Mouse (Mus musculus) gonadal fat pad, adult 2 months (tissue): Measurements from ENCODE around the gene Ubtf. TPM values are rescaled to one million over a fixed set of nuclear protein-coding genes. Genes with fewer than 3 reads are reported as not detected.

Experiments
- DNase-seq: peaks from one replicate; pipeline ENCODE4 v3.0.0-alpha.2; 2012; ENCODE audit warnings: low read depth
- polyA plus RNA-seq: library from polyadenylated mRNA; depleted of rRNA; stranded (reverse); fragments of >200 nt; gene quantifications from 2 replicates; pipeline ENCODE4 v1.2.3, GENCODE M21; 2012

Gene Ubtf
- polyA plus RNA-seq, 1 experiment = 27.5 TPM

GRCm38 (mm10) chr11:102347683-102348082 lies 28.1 kb upstream of the Ubtf start:
- DNase-seq = no peak

- no peak for DNase-seq
Observed at GRCm38 (mm10) chr11:102346926-102347325, 27.4 kb upstream of the Ubtf start.

- DNase-seq = no peak
Observed at GRCm38 (mm10) chr11:102344458-102344857, 24.9 kb upstream of the Ubtf start.

GRCm38 (mm10) chr11:102342742-102343141 lies 23.2 kb upstream of the Ubtf start:
- DNase-seq = no peak

GRCm38 (mm10) chr11:102341101-102341500 lies 21.6 kb upstream of the Ubtf start:
- no peak for DNase-seq

GRCm38 (mm10) chr11:102339624-102340023 lies 20.1 kb upstream of the Ubtf start:
- no peak for DNase-seq

- DNase-seq = peak; percentile 66
Observed at GRCm38 (mm10) chr11:102339195-102339594, 19.7 kb upstream of the Ubtf start.

- DNase-seq = no peak
Observed at GRCm38 (mm10) chr11:102338561-102338960, 19.0 kb upstream of the Ubtf start.

GRCm38 (mm10) chr11:102337921-102338320 lies 18.4 kb upstream of the Ubtf start:
- DNase-seq = no peak

- no peak for DNase-seq
Observed at GRCm38 (mm10) chr11:102336191-102336590, 16.6 kb upstream of the Ubtf start.

GRCm38 (mm10) chr11:102334973-102335700 lies 15.6 kb upstream of the Ubtf start:
- DNase-seq = no peak

GRCm38 (mm10) chr11:102334010-102334409 lies 14.5 kb upstream of the Ubtf start:
- DNase-seq = no peak

GRCm38 (mm10) chr11:102333061-102333460 lies 13.5 kb upstream of the Ubtf start:
- DNase-seq = no peak

GRCm38 (mm10) chr11:102331806-102332205 lies 12.3 kb upstream of the Ubtf start:
- no peak for DNase-seq

GRCm38 (mm10) chr11:102330039-102330438 lies 10.5 kb upstream of the Ubtf start:
- DNase-seq = no peak

- DNase-seq = no peak
Observed at GRCm38 (mm10) chr11:102329518-102329917, 10.0 kb upstream of the Ubtf start.

- DNase-seq = no peak
Observed at GRCm38 (mm10) chr11:102327839-102328238, 8.3 kb upstream of the Ubtf start.

- no peak for DNase-seq
Observed at GRCm38 (mm10) chr11:102327250-102327649, 7.7 kb upstream of the Ubtf start.

GRCm38 (mm10) chr11:102323516-102323915 lies 4.0 kb upstream of the Ubtf start:
- DNase-seq = no peak

- DNase-seq = no peak
Observed at GRCm38 (mm10) chr11:102321931-102322330, 2.4 kb upstream of the Ubtf start.

GRCm38 (mm10) chr11:102320686-102321005 lies 1.1 kb upstream of the Ubtf start:
- DNase-seq = no peak

GRCm38 (mm10) chr11:102319941-102320685 lies 571 bp upstream of the Ubtf start:
- DNase-seq = no peak
